Mouse (Mus musculus) cerebellum, postnatal 25 days (tissue): ENCODE measurements around the gene Bola3.
"Not testable (repeated sequence)": the region's sequence is repeated elsewhere in the genome, so short reads cannot be mapped to it uniquely, and the experiment has no call there.

ENCODE experiments used
- DNase-seq, 2 experiments: peaks; one replicate each; pipeline ENCODE4 v3.0.0; 2021; ENCODE audit warnings: mixed read lengths in 2 of 2

Gene Bola3

GRCm38 (mm10) chr6:83348873-83349272 lies at the start of gene Bola3:
Gene Bola3 (plus strand): TSS chr6:83349147.
- no peak for DNase-seq

GRCm38 (mm10) chr6:83300447-83301229 lies 48.3 kb upstream of the Bola3 start:
- DNase-seq = no peak

GRCm38 (mm10) chr6:83301294-83301693 lies 47.7 kb upstream of the Bola3 start:
- DNase-seq = peak in 1 of 2 experiments; percentile 48

DNA sequence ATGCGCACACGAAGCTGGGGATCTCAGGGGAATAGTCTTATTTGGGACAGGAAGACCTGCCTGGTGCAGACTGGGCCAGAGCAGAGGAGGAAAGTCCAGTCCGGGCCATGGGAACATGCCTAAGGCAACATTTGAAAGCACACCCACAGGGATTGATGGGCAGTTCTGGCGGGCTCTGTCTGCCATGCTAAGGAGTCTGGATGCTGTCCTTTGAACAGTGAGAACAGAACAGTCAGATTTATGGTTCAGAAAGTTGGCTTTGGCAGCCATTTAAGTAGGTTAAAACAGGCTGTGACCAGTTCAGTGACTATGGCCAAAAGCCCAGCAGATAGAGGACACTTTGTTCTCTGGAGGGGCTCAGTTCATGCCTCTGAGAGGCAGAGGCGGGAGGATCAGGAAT lies 46.7 kb upstream of the Bola3 start:
- no peak for DNase-seq

DNA sequence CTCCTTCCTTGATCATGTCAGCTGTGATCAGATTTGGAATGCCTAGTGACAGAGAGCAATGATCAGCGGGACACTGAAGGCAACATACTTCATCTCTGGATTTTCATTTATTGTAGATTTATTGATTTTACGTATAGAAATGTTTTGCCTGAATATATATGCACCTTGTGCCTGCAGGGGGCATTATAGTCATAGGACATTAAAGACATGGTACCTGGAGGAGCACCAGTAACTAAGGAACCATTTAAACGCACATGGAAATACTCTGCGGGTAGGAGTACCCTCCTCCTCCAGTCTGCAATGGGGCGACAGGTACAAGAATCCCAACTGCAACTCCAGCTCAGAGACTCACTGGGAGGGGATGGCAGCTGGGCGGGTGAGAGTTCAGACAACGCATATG lies 39.9 kb upstream of the Bola3 start:
- DNase-seq = no peak

GRCm38 (mm10) chr6:83311206-83311605 lies 37.7 kb upstream of the Bola3 start:
- no peak for DNase-seq

DNA sequence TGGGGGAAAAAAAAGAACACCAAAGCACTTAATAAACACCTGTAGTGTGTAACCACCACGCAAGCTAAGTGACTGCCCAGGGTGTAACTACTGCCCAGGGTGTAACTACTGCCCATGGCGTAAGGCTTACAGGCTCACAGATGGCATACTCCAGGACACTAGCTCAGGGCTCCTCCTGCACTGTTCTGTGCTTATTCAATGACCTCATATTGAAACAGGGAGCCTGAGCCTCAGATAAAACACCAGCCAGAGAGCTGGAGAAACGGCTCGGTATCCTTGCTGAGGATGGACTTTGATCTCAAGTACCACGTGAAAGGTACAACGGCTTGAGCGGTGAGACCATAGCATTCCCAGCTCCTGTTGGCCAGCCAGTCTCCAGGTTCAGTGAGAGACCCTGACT lies 36.9 kb upstream of the Bola3 start:
- DNase-seq = no peak

DNA sequence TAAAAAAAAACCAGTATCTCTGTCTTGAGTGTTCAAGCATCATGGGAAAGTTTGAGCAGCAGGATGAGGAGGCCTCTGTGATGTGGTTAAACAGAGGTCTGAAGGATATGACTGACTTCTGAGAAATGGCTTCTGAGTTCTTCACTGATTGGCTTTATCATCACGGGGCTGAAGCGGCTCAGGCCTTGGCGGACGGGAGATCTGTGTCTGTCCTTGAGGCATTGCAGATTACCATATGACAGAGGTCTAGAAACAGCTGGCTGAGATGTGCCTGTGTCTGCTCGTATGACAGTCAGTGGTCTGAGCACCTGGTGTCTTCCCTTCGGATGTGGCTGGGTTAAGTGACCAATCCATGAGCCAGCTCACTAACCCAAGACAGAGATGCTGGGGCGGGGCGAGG lies 36.4 kb upstream of the Bola3 start:
- no peak for DNase-seq

GRCm38 (mm10) chr6:83315293-83315692 lies 33.7 kb upstream of the Bola3 start:
- no peak for DNase-seq

DNA sequence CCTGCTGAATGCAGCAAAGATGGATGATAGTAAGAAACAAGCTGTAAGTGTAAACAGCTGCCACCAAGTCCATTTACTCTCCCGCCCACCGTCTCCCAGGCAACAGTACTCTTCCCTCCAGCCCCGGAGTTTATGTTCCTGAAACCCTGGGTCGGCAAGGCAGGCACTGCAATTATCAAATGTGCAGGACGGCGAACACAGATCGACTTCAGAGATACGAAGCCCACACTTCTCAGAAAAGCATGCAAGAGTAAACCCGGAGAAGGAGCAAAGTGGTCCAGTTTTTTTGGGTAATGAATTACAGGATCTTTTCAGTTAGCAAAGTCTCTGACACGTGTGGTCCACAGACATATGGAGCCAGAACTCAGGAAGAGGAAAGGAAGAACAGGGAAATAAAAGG lies 32.9 kb upstream of the Bola3 start:
- DNase-seq = no peak

DNA sequence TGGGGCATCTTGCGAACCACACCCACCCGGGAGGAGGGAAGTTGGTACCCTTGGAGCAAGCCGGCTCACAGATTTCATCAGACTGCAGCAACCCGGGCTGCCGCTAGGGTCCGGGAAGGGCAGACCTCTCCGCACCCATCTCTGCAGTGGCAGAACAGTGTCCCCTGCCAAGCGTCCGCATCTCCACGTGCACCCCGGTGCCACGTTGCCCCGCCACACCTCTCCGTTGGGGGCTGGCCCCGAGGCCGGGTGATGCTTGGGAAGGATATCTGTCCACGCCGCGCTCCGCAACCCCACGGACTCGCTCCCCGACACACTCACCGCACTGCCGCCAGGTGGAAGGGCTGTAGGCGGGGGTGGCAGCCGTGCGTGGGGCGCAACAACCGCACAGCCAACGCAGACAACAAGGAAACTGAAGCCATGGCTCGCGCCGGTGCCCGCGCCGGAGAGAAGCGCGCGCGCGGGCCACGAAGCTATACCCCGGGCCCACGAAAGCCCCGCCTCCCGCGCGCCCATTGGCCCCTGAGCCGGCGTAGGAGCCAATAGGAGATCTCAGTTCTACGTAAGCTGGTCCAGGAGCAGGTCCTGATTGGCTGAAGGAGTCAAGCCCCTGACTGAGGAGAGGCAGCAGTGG lies 31.7 kb upstream of the Bola3 start:
- DNase-seq = peak; percentile 92 to 96

DNA sequence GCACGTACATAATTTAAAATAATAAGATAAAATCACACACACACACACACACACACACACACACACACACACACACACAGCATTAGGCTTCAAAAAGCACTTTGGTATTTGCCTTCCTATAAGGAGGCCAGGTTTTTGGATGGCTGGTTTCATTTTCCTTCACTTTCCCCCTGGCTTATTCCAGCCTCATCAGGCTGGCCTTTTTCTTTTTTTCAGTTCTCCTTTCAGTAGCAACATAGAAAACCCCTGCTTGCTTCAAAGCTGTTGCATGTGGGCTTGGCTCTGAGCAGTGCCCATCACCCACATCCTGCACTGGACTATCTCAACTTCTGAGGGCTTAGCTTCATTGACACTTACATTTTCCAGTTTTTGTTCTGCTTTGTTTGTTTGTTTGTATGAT lies 27.0 kb upstream of the Bola3 start:
- no peak for DNase-seq

DNA sequence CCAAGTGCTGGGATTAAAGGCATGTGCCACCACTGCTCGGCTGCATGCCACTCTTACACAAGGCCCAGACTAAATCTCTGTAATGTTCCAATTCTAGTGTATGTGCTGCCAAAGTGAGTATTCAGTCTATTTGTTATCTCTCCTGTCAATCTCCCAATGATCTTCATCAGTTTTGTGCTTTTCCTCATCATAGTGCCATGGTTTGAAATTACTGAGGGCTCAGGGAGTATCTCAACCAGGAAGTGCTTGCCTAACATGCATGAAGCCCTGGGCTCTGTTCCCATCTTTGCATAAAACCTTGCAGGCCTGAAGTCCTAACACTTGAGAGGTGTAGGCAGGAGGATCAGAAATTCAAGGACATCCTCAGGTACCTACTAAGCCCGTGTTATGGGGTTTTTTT lies 26.2 kb upstream of the Bola3 start:
- no peak for DNase-seq

DNA sequence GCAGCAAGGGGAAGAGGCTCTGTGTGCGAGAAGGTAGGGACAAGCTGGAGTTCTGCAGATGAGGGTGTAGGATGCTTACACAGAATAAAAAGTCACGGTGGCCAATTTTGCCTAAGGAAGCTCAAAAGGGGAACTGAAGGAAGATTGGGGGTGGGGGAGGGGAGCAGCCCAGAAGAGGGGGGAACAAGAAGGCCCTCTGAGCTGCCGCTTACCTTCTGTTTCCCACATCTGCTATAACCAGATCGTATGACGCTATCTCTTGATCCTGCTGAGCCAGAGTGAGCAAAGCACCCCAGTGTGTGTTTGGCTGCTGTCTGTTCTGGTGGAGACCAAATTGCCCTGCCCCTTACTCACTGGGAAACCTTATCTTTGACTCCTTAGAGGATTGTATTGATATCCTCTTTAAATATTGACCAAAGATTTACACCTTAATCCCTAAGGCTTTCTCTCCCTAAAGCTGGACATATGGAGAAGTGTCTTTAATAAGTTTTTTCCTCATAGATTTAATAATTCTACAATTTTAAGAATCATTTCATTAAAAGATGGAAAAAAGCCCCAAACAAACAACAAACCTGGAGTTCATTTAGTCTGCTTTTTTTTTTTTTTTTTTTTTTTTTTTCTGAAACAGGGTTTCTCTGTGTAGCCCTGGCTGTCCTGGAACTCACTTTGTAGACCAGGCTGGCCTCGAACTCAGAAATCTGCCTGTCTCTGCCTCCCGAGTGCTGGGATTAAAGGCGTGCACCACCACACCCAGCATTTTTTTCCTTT lies 25.1 kb upstream of the Bola3 start:
- no peak for DNase-seq

GRCm38 (mm10) chr6:83325525-83326393 lies 23.2 kb upstream of the Bola3 start, which contains the start of the genes Mthfd2 and Mob1a:
Gene Mthfd2 (minus strand): TSS chr6:83325908.
Gene Mob1a (plus strand): TSS chr6:83326016.
- DNase-seq = peak; percentile 95 to 96

DNA sequence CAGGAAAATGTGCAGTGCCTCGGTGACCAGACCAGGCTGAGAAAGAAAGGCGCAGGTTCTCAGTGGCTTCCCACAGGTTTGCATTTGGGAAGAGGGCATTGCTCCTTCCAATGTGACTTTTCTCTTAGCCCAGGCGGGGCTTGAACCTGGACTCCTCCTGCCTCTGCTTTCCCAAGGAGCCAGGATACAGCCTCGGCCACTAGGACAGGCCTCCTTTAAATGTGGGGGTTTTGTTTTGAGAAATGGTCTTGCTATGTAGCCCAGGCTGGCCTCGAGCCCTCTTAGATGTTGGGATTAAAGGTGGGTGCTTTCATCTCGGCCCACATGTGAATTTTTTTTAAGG lies 22.6 kb upstream of the Bola3 start:
- no peak for DNase-seq

DNA sequence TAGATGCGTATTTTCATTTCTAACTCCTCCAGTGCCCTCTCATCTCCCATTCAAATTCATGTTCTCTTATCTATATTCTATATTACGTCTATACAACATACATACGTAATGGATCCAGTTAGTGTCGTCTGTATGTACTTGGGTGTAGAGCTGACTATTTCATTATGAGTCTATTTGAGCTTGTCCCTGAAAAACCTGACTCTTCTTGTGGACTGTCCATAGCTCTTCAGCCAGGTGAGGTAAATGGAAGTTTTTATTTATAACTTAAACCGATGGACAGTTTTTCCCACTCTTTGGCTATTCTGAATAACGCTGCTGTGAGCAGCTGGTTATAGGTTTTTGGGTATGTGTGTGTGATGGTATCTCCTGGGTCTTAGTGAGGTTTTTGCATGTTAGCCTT lies 22.2 kb upstream of the Bola3 start:
- DNase-seq = no peak

GRCm38 (mm10) chr6:83327591-83328190 lies 21.3 kb upstream of the Bola3 start:
- no peak for DNase-seq

DNA sequence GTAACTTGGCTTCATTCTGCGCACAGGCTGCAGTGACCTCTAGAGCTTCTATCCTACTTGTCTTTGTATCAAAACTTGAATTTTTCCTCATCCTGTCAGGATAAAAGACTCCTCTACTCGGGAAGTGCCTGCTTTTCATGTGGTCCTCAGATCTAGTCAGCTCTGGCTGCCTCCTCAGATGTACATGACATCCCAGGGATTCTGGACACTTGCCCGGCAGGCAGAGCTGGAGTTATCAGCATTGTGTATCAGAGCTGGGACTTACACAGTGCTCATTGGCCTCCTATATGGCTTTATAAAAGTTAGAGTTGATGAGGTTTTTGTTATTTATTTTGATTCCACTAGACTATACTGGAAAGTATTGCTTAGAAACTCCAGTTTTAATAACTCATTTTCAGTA lies 7.6 kb upstream of the Bola3 start:
- DNase-seq = peak; percentile 70 to 87

- peak; percentile 40 to 68 for DNase-seq
These were observed 6.0 kb upstream of the Bola3 start for GRCm38 (mm10) chr6:83342957-83343356.

DNA sequence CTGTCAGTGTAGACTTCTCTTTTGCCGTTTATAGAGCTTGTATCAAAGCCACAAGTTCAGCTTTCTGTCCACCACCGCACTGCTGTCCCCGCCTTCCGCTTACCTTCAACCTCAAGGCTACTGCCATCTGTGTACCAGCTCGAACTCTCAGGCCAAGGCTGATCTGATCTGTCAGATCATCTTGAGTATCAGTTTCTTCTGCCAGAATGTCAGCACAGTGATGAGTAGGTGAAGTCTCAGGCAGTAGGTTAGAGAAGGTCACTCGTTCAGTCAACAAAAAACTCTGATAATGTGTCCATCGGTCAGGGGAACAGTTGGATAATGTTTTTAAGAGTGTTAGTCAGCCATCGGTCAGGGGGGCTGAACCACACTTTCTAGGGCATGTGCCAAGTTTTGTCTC lies 3.7 kb upstream of the Bola3 start:
- not testable (repeated sequence) for DNase-seq

DNA sequence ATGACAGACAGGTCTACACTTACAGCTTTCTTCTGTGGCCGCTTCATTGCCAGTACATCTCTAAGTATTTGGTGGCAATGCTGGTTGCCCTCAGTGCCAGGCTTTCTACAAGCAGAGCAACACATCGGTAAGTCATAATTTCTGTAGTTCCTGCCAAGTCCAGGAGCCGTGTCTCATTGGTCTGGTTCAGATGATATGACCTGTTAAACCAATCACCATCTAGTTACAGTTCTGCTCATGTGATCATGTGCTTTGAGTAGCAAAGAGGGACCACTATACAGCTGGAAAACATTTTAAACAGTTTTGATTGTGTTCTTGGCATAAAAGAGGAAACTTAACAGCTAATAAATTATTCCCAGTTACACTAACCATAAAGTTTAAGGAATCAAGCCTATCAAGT lies 1.0 kb upstream of the Bola3 start:
- no peak for DNase-seq
